In genomic region chr3:126597596-126598328, GRCm38 (mm10) we compare ENCODE assay signal across 9 mouse cellular contexts. TPM values are rescaled to one million over a fixed set of nuclear protein-coding genes. Genes with fewer than 3 reads are reported as not detected.
DNase-seq lines count a peak whose midpoint lies in the region; ATAC-seq and TF ChIP-seq lines count a peak whose summit lies in the region.
"Had no signal": no experiment of that assay in that cellular context is flagged by ENCODE, and none has a peak within 500 bp of the region (broad histone marks: within the 10 kb centered on the region; RNA-seq: fewer than 3 reads in every experiment).

No protein-coding gene starts in this region.

- H3K9ac ChIP-seq in stomach, postnatal 0 days (ENCODE audit: low read length), result peak overlapping the region; percentile 94

- H3K36me3 ChIP-seq in stomach, postnatal 0 days (ENCODE audit: control insufficient read depth, insufficient read depth, low read length), result no peaks in the 10 kb centered on the region; the same call in 1 of the 2 replicates
- H3K36me3 ChIP-seq: G1E had no signal

- peak; percentile 68 for DNase-seq in cerebellum, adult 9-10 months
- DNase-seq in urinary bladder, adult 2 months (ENCODE audit: low spot score), result peak; percentile 25
- no peak for DNase-seq in urinary bladder, postnatal 4 days (ENCODE audit: low spot score in 2 of 2)
- peak; percentile 12 for DNase-seq in frontal cortex, postnatal 14 days (ENCODE audit: low spot score in 2 of 2)
- peak; percentile 8 to 11 for DNase-seq in layer of hippocampus, adult 8-10 months (ENCODE audit: low spot score in 2 of 2)
- peak; percentile 54 for DNase-seq in mesoderm, embryonic 11.5 days (ENCODE audit: low read depth, low spot score)
- peak; percentile 20 for DNase-seq in stomach, postnatal 0 days (ENCODE audit: low spot score)

- TF ChIP-seq CTCF in stomach, postnatal 0 days (IDR thresholded peaks at IDR 0.05; ENCODE audit: low read depth), result no peak

- no peak; the same call in 1 of the 2 replicates for ATAC-seq in cerebellum, adult (ENCODE audit: insufficient number of reproducible peaks, low FRiP score, low TSS enrichment)
- no peak for ATAC-seq in stomach, postnatal 0 days (ENCODE audit: low FRiP score, low TSS enrichment)

- no peaks in the 10 kb centered on the region for H3K9me3 ChIP-seq in stomach, postnatal 0 days (ENCODE audit: control insufficient read depth, low read length)

- no peak for TF ChIP-seq EP300 in stomach, postnatal 0 days (optimal IDR thresholded peaks at IDR 0.05)

- peak overlapping the region; percentile 100 for H3K27ac ChIP-seq in stomach, postnatal 0 days (replicated peaks)

- peak overlapping the region; percentile 90 for H3K4me3 ChIP-seq in stomach, postnatal 0 days (ENCODE audit: low read depth, low read length)

- no peaks in the 10 kb centered on the region for H3K4me1 ChIP-seq in stomach, postnatal 0 days (replicated peaks; ENCODE audit: control insufficient read depth, insufficient read depth)

- no peaks in the 10 kb centered on the region for H3K27me3 ChIP-seq in stomach, postnatal 0 days (ENCODE audit: control insufficient read depth, insufficient read depth, low read length)

- under 1% methylated on average over 29 of the region's 29 CpGs for WGBS in stomach, postnatal 0 days

- peak overlapping the region; percentile 95 for H3K4me2 ChIP-seq in stomach, postnatal 0 days (replicated peaks; ENCODE audit: low read depth)

RNA-seq across cellular contexts. Expression of gene Camk2d, which starts 1.7 kb away (rescaled TPM):
- 160 and 167 TPM in 2 replicates for polyA plus RNA-seq in urinary bladder, adult 2 months (2012; rRNA removed)
- total RNA-seq in layer of hippocampus, adult 8-10 months (2022), result 10 to 100 TPM; 59.0 to 69.4 (median 60.4) TPM
- polyA plus RNA-seq in stomach, postnatal 0 days (2015; fragmentation: Nextera tagmentation; extraction: Ambion mirVana), result 34.9 and 36.7 TPM in 2 replicates
- polyA plus RNA-seq: G1E had no signal

Comparison
In these comparisons a context has a peak if more than half of its experiments do, and no peak if none do; other contexts are left out.
1. DNase-seq: peak in cerebellum, adult 9-10 months (single experiment), urinary bladder, adult 2 months (single experiment), frontal cortex, postnatal 14 days (2 of 2), layer of hippocampus, adult 8-10 months (2 of 2), mesoderm, embryonic 11.5 days (single experiment) and stomach, postnatal 0 days (single experiment); none in urinary bladder, postnatal 4 days (0 of 2).